Mouse (Mus musculus): ENCODE data around the gene Atp2a1.

DNA sequence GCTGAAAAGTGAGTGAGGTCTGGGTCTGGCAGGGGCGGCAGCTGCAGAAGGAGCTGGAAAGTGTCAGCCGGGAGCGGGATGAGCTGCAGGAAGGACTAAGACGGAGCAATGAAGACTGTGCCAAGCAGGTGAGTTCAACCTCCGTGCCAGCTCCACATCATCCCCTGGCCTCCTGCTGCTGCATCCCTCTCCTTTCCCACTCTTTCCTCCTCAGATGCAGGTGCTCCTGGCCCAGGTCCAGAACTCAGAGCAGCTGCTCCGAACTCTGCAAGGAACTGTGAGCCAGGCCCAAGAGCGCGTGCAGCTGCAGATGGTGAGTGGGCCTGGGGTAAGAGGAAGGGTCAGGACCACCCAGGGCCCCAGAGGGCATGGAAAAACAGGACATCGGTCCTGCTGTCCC, 22.8 kb downstream of the Atp2a1 start:
- no peak for TF ChIP-seq POLR2A (IDR thresholded peaks at IDR 0.05; ENCODE audit: borderline replicate concordance, extremely low read depth, low read depth, low read length)
- no peak for TF ChIP-seq CTCF (IDR thresholded peaks at IDR 0.05; ENCODE audit: insufficient read depth, low read length)

Measured in lung, adult 2 months (tissue).